8 mouse cellular contexts compared by ENCODE assay signal in the genomic region with DNA sequence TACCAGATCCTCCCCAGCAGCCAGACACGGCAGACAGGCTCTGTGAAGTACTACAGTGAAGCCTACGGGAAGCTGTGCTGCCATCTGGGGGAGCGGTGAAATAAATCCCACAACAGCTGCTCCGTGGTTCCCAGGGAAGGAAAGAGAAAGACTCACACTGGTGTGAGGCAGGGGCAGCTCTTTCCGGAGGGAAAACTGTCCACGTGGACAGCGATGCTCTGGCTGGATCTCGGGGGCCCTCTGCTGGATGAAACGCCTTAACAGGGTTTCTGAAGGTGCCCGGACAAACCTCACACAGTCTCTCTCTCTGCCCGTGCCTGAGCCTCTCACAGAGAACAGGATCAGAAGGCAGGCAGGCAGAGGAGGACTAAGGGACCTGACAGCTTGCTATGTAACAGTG. TPM values are rescaled to one million over a fixed set of nuclear protein-coding genes. Genes with fewer than 3 reads are reported as not detected.
DNase-seq lines count a peak whose midpoint lies in the region; ATAC-seq lines count a peak whose summit lies in the region.

No protein-coding gene starts in this region.

- ATAC-seq in activated CD4-positive, CD25-positive, alpha-beta regulatory T cell, adult 4 months, result peak; percentile 16
- ATAC-seq in inflammation-experienced regulatory T-cells, adult 6 months, result peak; percentile 62
- ATAC-seq in megakaryocyte, adult 5-6 weeks (ENCODE audit: poor library complexity, severe bottlenecking), result peak; percentile 87

- DNase-seq in embryo, embryonic 10 days (ENCODE audit: low spot score), result peak; percentile 91
- DNase-seq in gastrocnemius, postnatal 25 days, result peak; percentile 69
- peak; percentile 80 to 84 for DNase-seq in left cerebral cortex, adult 8-10 months (ENCODE audit: low spot score in 2 of 2)
- peak; percentile 90 for DNase-seq in right cerebral cortex, adult 18-20 months
- DNase-seq in urinary bladder, adult 2 months (ENCODE audit: low spot score), result peak; percentile 62

RNA-seq across cellular contexts. Expression of gene Prkcz, which starts 53.1 kb away (rescaled TPM):
- polyA plus RNA-seq in activated CD4-positive, CD25-positive, alpha-beta regulatory T cell, adult 4 months (2017; shearing (Covaris generic)), result 1 to 10 TPM; 6.5 to 8.3 TPM
- total RNA-seq in gastrocnemius, postnatal 25 days (2021), result 1 to 10 TPM; 1.5 to 3.8 TPM
- 10 to 100 TPM in 2 of 3 experiments, 1 to 10 TPM in 1; 9.8 to 14.1 (median 11.4) TPM for polyA plus RNA-seq in inflammation-experienced regulatory T-cells, adult 6 months (2017; shearing (Covaris generic))
- 100 to 1,000 TPM; 199 to 230 (median 214) TPM for total RNA-seq in left cerebral cortex, adult 8-10 months (2022)
- total RNA-seq in megakaryocyte, adult 5-6 weeks (2015), result 0.07 TPM in 1 of 2 replicates, not detected in the other
- total RNA-seq in megakaryocyte, adult 5-6 weeks (2017), result 0.12 and 0.18 TPM in 2 replicates
- 16.3 and 17.3 TPM in 2 replicates for polyA plus RNA-seq in urinary bladder, adult 2 months (2012; rRNA removed)

RNA-seq across cellular contexts. Expression of gene Faap20, which starts 58.5 kb away (rescaled TPM):
- polyA plus RNA-seq in activated CD4-positive, CD25-positive, alpha-beta regulatory T cell, adult 4 months (2017; shearing (Covaris generic)), result 10 to 100 TPM; 45.1 to 54.9 TPM
- total RNA-seq in gastrocnemius, postnatal 25 days (2021), result 1 to 10 TPM; 5.3 to 8.2 TPM
- polyA plus RNA-seq in inflammation-experienced regulatory T-cells, adult 6 months (2017; shearing (Covaris generic)), result 10 to 100 TPM; 44.3 to 57.3 (median 51.6) TPM
- 10 to 100 TPM; 32.7 to 37.6 (median 34.4) TPM for total RNA-seq in left cerebral cortex, adult 8-10 months (2022)
- total RNA-seq in megakaryocyte, adult 5-6 weeks (2015), result 32.6 and 34.2 TPM in 2 replicates
- total RNA-seq in megakaryocyte, adult 5-6 weeks (2017), result 11.7 and 18.3 TPM in 2 replicates
- 47.5 and 51.8 TPM in 2 replicates for polyA plus RNA-seq in urinary bladder, adult 2 months (2012; rRNA removed)

Comparison
In these comparisons a context has a peak if more than half of its experiments do, and no peak if none do; other contexts are left out.
1. Peak in every context shown above with its lines: DNase-seq and ATAC-seq.
2. ATAC-seq: peak in every context shown above with its lines; median percentile 87 in megakaryocyte, adult 5-6 weeks; 62 in inflammation-experienced regulatory T-cells, adult 6 months; 16 in activated CD4-positive, CD25-positive, alpha-beta regulatory T cell, adult 4 months.
3. RNA of gene Prkcz, which starts 53.1 kb away (total RNA-seq): 199 to 230 TPM in left cerebral cortex, adult 8-10 months; 1.5 to 3.8 TPM in gastrocnemius, postnatal 25 days and 0.07 to 0.18 TPM in megakaryocyte, adult 5-6 weeks; every median in the first group is over 10 times any median in the second.